Mouse (Mus musculus) MN1 (cell line): ENCODE measurements around the gene Ostn.

Experiments
- DNase-seq: peaks from one replicate; pipeline ENCODE4 v3.0.0-alpha.2; 2016; ENCODE audit warnings: low spot score

Ostn gene

DNA sequence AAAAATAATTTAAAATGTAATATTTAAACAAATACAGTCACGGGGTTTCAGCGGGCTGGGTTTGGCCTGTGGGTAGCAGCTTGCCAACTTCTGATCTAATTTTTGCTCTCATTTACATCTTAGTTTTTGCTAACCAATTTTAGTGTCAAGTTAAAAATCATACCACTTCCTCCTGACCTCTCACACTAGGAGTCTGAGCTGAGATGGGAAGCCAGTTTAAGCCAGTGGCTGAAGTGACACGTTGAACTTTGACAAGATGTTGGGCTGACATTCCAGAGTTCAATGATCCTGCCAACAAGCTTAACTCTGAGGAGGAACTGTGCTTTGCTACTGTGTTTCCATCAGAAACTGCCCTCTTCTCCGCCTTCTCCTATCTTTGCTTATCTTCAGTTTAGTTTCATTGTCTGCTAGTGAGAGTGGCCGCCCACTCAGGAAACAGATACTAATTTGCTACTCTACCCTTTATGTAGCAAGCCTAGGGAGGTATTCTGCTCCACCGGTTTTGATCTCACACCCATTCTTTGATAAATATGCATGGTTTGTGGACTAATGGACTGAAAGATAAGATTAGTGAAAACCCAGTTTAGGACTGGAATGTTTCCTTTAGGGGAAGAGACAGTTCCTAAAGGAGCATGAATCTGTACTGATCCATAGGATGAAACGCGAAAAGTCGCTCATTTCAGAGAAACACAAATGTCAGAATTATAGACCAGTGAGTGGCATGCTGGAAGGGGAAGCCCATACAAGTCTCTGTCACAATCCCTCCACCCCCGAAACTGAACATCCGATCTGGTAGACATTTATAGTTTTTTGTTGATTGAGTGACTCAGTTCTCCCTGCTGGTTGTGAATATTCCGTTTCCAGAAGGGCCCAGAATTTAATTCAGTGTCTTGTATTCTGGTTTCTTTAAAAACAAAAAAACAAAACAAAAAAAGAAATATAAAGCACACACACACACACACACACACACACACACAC, 80.6 kb downstream of the Ostn start:
- peak; percentile 19 for DNase-seq

DNA sequence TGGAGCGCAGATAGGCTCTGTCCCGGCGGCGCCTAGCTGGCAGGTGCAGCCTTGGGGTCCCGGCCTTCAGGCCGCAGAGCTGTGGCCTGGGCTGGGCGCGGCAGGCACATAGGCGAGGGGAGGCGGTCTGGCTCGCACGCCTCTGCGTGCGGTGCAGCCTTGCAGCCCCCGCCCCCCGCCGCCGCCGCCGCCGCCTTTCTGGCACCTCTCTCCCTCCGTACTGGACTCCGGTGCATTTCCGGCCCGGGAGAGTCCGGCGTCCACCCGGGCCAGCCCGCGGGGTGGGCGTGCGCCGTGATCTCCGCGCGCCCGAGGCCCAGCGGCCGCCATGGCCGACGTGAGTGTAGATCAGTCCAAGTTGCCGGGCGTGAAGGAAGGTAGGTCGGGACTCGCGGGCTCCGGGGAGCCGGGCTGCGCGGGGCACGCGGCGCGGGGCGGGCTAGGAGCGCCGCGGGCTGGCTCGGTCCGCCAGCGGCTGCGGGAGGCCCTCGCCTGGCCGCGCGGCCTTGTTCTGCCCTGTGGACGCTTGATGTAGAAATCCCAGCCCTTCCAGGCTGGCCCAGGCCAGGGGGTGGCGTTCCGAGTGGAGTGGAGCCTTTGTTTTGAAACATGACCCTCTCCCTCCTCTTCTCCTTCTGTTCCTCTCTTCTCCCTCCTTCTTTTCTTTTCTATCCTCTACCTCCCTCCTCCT, 81.6 kb downstream of the Ostn start, which contains the start of gene Ccdc50:
Gene Ccdc50 (plus strand): TSS at position 109 of the 691 bp plus-strand sequence.
- peak; percentile 77 for DNase-seq

DNA sequence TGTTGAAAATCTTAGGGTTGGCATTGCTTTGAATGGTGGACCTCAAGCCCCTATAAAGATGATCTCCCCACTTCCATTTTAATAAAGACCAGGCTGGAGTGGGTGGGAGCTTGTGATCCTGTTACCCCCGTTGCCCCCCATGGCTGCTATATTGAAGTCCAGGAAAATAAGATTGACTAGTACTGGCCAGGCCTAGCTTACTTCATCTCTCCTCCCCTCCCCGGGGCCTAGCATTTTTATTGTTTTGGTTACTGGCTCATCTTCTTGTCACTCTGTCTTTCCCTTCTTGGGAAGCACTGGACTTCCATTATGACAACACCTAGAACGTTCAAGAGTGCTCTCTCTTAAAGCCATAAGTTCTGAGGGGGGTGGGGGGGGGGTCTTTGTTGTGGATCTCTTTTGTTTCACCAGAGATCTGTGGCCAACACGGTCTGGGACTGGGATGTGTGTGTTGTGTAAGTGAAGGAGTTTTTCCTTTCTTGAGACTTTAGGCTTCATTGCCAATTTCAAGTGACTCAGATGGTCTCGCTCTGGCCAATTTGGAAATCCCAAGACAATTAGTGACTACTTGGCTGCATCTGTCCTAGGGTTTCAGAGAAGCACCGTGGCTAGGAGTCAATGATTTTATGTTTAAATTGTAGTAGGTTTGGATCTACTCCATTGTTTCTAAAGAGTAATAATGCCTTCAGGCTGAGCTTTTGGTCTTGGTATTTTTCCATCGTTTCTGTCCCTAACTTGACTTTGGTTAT, 82.4 kb downstream of the Ostn start:
- DNase-seq = peak; percentile 31

DNA sequence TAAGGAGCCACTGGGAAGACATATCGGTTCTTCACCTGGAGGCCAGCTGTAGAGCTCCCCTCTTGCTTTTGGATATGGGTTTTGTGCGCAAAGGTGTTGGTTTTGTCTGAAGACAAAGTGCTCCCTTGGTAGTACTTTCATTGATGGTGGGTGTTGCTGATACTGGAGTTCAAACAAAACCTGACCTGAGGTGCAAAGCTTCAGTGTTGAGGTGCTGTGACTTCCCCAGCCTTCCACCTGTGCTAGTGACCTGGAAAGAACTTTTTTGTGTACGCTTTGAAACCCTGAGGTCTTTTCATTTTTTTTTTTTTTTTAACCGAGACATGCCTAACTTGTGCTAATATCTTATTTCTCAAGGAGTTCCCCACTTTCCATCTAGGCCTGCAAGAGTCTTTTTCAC, 83.0 kb downstream of the Ostn start:
- no peak for DNase-seq

DNA sequence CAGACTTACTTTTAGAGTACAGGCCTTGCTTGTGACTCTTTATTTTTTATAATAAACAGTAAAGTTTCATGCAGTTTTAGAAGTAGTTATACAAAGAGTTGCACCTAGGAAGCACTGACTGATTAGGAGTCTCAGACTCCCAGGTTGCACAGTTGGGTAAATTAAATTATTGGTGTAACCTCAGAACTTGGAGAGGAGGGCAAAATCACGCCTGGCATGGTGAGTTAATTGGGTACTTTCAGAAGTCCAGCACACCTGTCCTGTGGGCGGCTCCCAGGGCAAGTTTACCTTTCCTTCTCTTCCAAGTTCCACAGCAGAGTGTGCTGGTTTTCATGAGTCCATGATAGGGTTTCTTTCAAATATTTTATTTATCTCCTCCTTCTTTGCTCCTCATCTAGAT, 84.6 kb downstream of the Ostn start:
- DNase-seq = no peak

DNA sequence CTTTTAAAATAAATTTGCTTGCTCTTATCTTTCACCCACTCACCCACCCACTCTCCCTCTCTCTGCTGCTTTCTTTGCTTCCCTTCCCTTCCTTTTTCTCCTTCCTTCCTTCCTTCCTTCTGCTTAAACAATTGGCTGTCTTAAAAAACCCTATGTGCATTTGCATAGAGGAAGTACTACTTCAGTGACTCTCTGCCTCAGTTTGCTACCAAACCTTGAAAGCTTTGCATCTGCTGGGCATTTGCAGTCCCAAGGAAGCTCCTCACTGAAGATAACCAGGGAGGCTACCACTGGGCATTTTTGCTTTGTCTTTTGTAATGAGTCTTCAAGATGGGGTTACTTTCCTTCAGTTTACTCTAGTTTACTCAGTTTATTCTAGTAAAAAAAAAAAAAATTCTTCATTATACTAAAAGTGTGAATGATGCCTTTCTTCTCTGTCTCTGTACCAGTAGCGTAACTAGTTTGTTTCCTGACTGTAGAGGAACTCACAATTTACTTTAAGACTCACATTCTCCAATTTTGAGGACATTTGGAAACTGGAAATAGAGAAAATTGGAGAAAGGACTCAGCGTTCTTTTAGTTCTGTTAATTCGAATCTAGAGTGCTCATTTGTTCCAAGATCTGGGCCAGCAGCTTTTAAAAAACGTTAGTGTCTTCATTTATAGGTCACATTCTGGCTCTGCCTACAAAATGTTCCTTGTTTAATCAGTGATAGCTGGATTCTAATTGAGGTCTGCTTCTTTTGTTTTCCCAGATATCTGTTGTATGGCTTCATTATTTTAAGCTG, 88.2 kb downstream of the Ostn start:
- no peak for DNase-seq

DNA sequence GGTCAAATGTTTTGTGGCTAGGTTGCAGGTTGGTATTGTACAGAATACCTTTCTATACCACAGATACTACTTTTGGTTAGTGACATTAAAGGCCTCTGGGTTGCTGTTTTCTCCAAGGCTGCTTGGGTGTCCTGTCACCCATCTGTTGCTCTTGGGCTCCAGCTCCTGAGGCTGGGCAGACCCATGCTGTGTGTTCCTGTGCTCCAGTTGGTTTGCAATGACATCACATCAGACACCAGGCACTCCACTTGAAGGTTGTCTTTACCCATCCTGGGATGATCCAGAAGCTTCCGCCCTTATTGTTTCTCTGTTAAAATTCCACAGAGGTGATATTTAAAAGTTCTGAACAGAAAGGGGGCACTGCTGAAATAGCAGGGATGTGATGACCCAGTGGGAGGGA, 89.7 kb downstream of the Ostn start:
- DNase-seq = no peak

DNA sequence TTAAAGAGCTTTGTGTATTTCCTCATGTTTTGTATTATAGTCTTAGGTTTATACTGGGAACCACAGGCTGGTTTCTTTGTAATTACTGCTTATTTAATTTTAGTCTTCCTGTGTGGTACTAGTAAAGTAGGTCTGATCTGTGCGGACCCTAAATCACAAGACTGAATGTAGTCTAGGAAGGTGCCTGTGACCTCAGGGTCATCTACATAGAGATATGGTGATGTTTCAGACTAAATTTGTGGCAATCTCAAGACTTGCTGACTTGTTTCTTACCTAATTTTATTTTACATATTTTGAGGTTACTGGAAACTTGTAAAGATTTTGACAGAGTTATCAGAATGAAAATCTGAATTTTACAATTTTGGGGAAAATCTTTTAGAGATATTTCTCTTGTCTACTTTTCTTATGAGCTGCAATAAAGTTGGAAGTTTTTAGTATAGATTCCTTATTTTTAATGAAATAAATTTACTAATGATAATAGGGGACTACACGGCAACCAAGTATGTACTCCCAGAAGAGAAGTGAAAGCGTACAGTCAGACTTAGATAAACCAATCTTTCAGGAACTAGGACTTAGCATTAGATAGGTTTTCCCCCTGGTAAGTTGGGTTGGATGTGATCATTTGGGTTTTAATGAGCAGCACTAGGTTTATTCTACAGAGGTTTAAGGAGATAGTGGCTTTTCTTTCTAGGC, 91.9 kb downstream of the Ostn start:
- DNase-seq = no peak

DNA sequence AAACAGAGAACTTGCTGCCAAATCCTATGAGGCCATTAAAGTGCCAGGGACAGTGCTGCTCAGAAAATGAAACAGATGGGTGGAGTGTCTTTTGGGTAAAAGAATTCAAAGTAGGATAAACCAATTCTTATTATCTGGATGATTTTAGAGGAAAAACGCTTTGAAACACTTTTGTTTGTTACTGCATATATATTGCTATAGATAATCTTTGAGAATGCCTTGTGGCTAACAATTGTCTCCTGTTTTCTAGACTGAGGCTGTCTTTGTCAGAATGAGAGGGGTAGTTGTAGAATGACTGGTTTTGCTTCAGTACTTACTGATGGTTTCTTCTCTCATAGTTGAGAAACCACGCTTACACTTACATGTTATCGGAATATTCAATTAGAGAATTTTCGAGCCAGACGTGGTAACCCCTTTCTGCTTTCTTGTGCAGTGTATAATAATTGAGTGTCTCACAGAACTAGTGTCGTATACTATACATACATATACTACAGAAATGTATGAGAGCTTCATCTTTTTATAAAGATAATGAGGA, 92.5 kb downstream of the Ostn start:
- no peak for DNase-seq
